Mouse (Mus musculus) spleen, adult 10 weeks (tissue): ENCODE data around the gene Rbfox2. TPM values are rescaled to one million over a fixed set of nuclear protein-coding genes. Genes with fewer than 3 reads are reported as not detected.

ENCODE experiments used
- polyA plus RNA-seq: library from polyadenylated mRNA; stranded (reverse); fragments of 350-450 nt; fragmentation: Illumina TruSeq; extraction: RNeasy Lipid Tissue Mini Kit (QIAGEN cat#74804); gene quantifications from one replicate; pipeline ENCODE4 v1.2.3, GENCODE M21; 2015; ENCODE audit warnings: low replicate concordance; ENCODE audit not compliant: insufficient read depth

Rbfox2 gene
- 8.9 TPM for polyA plus RNA-seq

DNA sequence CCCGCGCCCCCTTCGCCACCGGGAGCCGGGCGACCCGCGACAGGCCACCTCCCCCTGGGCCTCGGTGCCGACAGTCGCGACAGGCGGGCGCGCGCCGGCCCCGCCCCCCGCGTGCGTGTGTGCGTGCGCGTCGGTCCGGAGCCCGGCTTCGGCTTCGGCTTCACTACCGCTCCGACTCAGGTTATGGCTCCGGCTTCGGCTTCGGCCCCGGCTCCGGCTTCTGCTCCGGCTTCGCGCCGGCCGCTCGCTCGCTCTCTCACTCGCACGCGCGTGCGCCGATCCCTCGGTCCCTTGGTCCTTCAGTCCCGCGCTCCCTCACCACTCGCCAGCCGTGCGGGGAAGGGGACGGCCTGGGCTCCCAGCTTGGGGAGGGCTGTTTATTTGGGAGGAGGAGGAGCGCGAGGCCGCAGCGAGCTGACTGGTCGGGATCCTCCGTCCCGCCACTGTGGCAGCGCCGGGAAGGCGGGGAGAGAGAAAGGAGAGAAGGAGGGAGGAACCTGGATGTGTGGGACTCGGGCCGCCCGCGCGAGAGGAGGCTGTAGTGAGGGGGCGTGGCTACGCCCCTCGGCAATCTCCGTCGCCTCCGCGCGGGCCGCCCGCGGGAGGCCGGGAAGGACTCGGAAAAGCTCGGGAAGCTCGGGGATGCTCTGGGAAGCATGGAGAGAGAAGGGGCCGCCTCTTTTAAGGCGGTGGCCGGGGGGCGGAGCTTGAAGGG is at the start of gene Rbfox2:
Rbfox2 (minus strand) TSS at position 458 of the 715 bp plus-strand sequence.

DNA sequence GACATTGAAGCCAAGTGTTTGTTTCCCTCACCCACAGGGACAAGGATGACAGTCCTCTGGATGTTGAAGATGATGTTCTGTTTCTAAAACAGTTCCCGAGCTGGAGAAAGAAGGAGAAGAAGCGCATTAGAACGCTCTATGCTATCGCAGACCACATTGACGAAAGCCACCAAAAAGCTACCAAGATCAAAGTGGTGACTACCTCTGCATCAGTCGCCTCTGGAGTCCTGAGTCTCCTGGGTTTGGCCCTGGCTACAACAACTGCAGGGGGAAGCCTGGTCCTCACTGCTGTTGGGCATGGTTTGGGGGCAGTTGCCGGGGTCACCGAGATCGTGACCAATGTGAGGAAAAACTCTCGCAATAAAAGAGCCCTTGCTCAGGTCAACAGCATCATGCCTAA is 256.2 kb downstream of the Rbfox2 start, which contains the start of gene Mb:
Mb (minus strand) TSS at position 101 of the 400 bp plus-strand sequence.

DNA sequence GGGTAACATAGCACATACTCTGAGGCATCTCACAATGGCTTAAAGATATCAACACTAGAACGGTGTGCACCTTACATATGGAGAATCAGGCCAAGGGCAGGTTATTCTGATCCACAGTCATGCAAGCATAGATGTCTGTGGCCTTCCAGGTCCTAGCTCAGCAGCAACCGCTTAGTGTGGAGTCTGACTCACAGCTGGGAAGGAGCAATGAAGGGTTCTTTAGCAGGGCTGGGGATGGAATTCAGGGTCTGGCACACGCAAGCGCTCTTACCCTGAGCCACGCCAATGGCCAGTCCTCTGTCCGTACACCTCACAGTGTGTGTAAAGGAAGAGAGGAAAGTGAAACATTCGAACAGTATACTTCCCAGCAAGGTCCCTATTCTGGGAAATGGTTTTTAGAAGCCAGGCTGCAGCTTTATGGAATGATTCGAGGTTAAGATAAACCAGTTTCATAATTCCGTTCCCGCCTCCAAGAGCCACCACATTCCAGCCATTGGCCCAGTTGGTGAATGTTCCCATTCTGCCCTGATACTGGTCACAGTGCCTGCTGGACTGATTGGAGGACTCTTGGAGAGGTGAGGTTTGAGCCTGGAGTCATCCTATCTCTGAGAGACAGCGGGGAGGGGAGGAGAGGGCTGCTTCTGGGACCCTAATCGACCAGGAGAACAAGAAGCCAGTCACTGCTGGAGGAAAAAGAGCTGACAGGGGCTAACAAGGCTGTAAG is 262.0 kb downstream of the Rbfox2 start, which contains the start of gene Apol6:
Apol6 (plus strand) TSS at position 133 of the 724 bp plus-strand sequence.

Other genes with a start within 250 kb of the Rbfox2 start
- gene Apol7a, start 92.1 kb upstream of the Rbfox2 start, polyA plus RNA-seq: not detected
- 0.23 TPM for gene Apol9a, start 104.1 kb upstream of the Rbfox2 start, polyA plus RNA-seq
- 0.86 TPM for gene Apol7b, start 140.5 kb upstream of the Rbfox2 start, polyA plus RNA-seq
- 0.23 TPM for gene Apol10a, start 170.0 kb upstream of the Rbfox2 start, polyA plus RNA-seq
- gene Apol11a, start 201.3 kb upstream of the Rbfox2 start, polyA plus RNA-seq: 0.37 TPM
- 121 TPM for gene Apol7c, start 226.3 kb upstream of the Rbfox2 start, polyA plus RNA-seq